In the genomic region with DNA sequence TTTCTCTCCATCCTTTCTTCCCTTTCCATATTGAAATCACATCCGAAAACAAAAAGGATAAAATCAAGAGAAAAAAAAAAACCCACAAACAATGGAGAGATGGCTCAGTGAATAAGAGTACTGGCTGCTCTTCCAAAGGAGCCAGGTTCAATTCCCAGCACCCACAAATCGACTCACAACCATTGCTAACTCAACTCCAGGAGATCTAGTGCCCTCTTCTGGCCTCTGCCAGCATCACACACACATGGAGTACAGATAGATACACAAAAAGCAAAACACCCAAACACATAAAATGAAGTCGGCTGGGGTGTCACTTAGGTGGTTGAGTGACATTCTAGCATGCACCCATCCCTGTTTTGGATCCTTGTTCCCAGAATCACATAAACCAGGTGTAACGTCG, we compare ENCODE assay signal across 24 mouse cellular contexts. TPM values are rescaled to one million over a fixed set of nuclear protein-coding genes. Genes with fewer than 3 reads are reported as not detected.
DNase-seq lines count a peak whose midpoint lies in the region; ATAC-seq and TF ChIP-seq lines count a peak whose summit lies in the region.
"Had no signal": no experiment of that assay in that cellular context is flagged by ENCODE, and none has a peak within 500 bp of the region (broad histone marks: within the 10 kb centered on the region; RNA-seq: fewer than 3 reads in every experiment).

No protein-coding gene starts in this region.

- no peak overlapping the region for H3K4me2 ChIP-seq in heart, embryonic 11.5 days
- no peak overlapping the region for H3K4me2 ChIP-seq in liver, postnatal 0 days (ENCODE audit: low read depth, low read length)
- no peak overlapping the region for H3K4me2 ChIP-seq in liver, embryonic 12.5 days

- no peak overlapping the region for H3K27ac ChIP-seq in heart, adult 2 months
- no peak overlapping the region for H3K27ac ChIP-seq in heart, embryonic 11.5 days (ENCODE audit: low read depth, low read length)
- no peak overlapping the region for H3K27ac ChIP-seq in liver, postnatal 0 days (ENCODE audit: low read depth)
- no peak overlapping the region for H3K27ac ChIP-seq in liver, embryonic 12.5 days
- H3K27ac ChIP-seq in ES-Bruce4 (ENCODE audit: insufficient read depth, low read length), result no peak overlapping the region
- H3K27ac ChIP-seq: embryonic facial prominence, embryonic 15.5 days; forebrain, embryonic 15.5 days; hindbrain, embryonic 14.5 days; neural tube, embryonic 15.5 days; stomach, embryonic 15.5 days had no signal

- H3K9ac ChIP-seq in heart, adult 2 months (ENCODE audit: low read depth, low read length), result no peak overlapping the region
- no peak overlapping the region for H3K9ac ChIP-seq in heart, embryonic 11.5 days (ENCODE audit: low read depth, low read length)
- H3K9ac ChIP-seq in liver, postnatal 0 days (replicated peaks), result no peak overlapping the region
- H3K9ac ChIP-seq in liver, embryonic 12.5 days, result no peak overlapping the region
- no peak overlapping the region for H3K9ac ChIP-seq in ES-Bruce4 (ENCODE audit: low read depth, poor library complexity, severe bottlenecking)
- H3K9ac ChIP-seq: embryonic facial prominence, embryonic 15.5 days; forebrain, embryonic 15.5 days; hindbrain, embryonic 14.5 days; neural tube, embryonic 15.5 days; stomach, embryonic 15.5 days had no signal

- no peaks in the 10 kb centered on the region for H3K36me3 ChIP-seq in heart, adult 2 months (ENCODE audit: control insufficient read depth, insufficient read depth, low read length)
- no peaks in the 10 kb centered on the region for H3K36me3 ChIP-seq in heart, embryonic 11.5 days (ENCODE audit: control insufficient read depth, insufficient read depth, low read length)
- H3K36me3 ChIP-seq in liver, postnatal 0 days (replicated peaks; ENCODE audit: insufficient read depth, low read length), result no peaks in the 10 kb centered on the region
- H3K36me3 ChIP-seq in liver, embryonic 12.5 days, result no peaks in the 10 kb centered on the region
- no peaks in the 10 kb centered on the region for H3K36me3 ChIP-seq in ES-Bruce4 (ENCODE audit: control insufficient read depth, insufficient read depth, low read length, poor library complexity, severe bottlenecking)
- H3K36me3 ChIP-seq: embryonic facial prominence, embryonic 15.5 days; forebrain, embryonic 15.5 days; neural tube, embryonic 15.5 days; stomach, embryonic 15.5 days had no signal

- TF ChIP-seq POLR2A in heart, adult 2 months (IDR thresholded peaks at IDR 0.05; ENCODE audit: insufficient read depth, low read depth, low read length), result no peak
- TF ChIP-seq POLR2A in ES-Bruce4 (IDR thresholded peaks at IDR 0.05; ENCODE audit: insufficient read depth, low read length), result no peak

- TF ChIP-seq CTCF in heart, adult 2 months (IDR thresholded peaks at IDR 0.05), result peak; percentile 27
- TF ChIP-seq CTCF in liver, postnatal 0 days (IDR thresholded peaks at IDR 0.05; ENCODE audit: low read depth), result peak; percentile 27
- peak; percentile 12 for TF ChIP-seq CTCF in ES-Bruce4 (IDR thresholded peaks at IDR 0.05; ENCODE audit: low read depth, low read length)

- H3K9me3 ChIP-seq in heart, embryonic 11.5 days (replicated peaks; ENCODE audit: control insufficient read depth, low read length), result no peaks in the 10 kb centered on the region; the same call in 1 of the 2 replicates
- H3K9me3 ChIP-seq in liver, postnatal 0 days (ENCODE audit: low read length), result peaks cover 3% of the 10 kb centered on the region; the same call in 1 of the 2 replicates
- H3K9me3 ChIP-seq in liver, embryonic 12.5 days (replicated peaks), result 0 out of 2 replicates have a peak, but pooled peaks cover 7% of the 10 kb centered on the region
- peaks cover 6% of the 10 kb centered on the region for H3K9me3 ChIP-seq in ES-Bruce4 (replicated peaks; ENCODE audit: control insufficient read depth, insufficient read depth, low read length, poor library complexity, severe bottlenecking)
- H3K9me3 ChIP-seq: embryonic facial prominence, embryonic 15.5 days; forebrain, embryonic 15.5 days; neural tube, embryonic 15.5 days; stomach, embryonic 15.5 days had no signal

- no peak for ATAC-seq in heart, embryonic 11.5 days (replicated peaks; ENCODE audit: insufficient number of reproducible peaks, low FRiP score, low TSS enrichment)
- no peak for ATAC-seq in liver, postnatal 0 days
- no peak for ATAC-seq in liver, embryonic 12.5 days
- no peak for ATAC-seq in monocyte, adult 5-6 weeks (replicated peaks; ENCODE audit: insufficient number of reproducible peaks, low FRiP score, low TSS enrichment, poor library complexity, severe bottlenecking)
- ATAC-seq: CD4-positive, CD25-positive, alpha-beta regulatory T cell, adult 4 months; forebrain, embryonic 15.5 days; inflammation-experienced regulatory T-cells, adult 6 months had no signal

- H3K4me1 ChIP-seq in heart, adult 2 months (ENCODE audit: control insufficient read depth, insufficient read depth, low read length), result no peaks in the 10 kb centered on the region
- H3K4me1 ChIP-seq in heart, embryonic 11.5 days (ENCODE audit: control insufficient read depth, insufficient read depth, low read length), result 0 out of 2 replicates have a peak, but pooled peaks cover 2% of the 10 kb centered on the region
- H3K4me1 ChIP-seq in liver, postnatal 0 days (ENCODE audit: insufficient read depth), result peaks cover 6% of the 10 kb centered on the region; the same call in 1 of the 2 replicates
- peaks cover 16% of the 10 kb centered on the region for H3K4me1 ChIP-seq in liver, embryonic 12.5 days
- no peaks in the 10 kb centered on the region for H3K4me1 ChIP-seq in ES-Bruce4 (ENCODE audit: control insufficient read depth, insufficient read depth, low read length)

- H3K4me3 ChIP-seq in heart, adult 2 months, result no peak overlapping the region
- H3K4me3 ChIP-seq in heart, embryonic 11.5 days (ENCODE audit: low read depth, low read length), result no peak overlapping the region
- H3K4me3 ChIP-seq in liver, postnatal 0 days (ENCODE audit: low read depth, low read length), result no peak overlapping the region
- no peak overlapping the region for H3K4me3 ChIP-seq in liver, embryonic 12.5 days
- H3K4me3 ChIP-seq in ES-Bruce4 (ENCODE audit: low read depth, low read length), result no peak overlapping the region

- no peak for DNase-seq in heart, adult 2 months
- DNase-seq in liver, postnatal 0 days, result no peak
- peak; percentile 29 for DNase-seq in testis, postnatal 14 days (ENCODE audit: low spot score)
- DNase-seq: adrenal gland, postnatal 25 days; cerebellum, adult 9-11 months; gastrocnemius, postnatal 36 days; heart, postnatal 4 days; kidney, adult 9 months; kidney, postnatal 25 days; lung, postnatal 10 days; right cerebral cortex, adult 18-20 months; right cerebral cortex, postnatal 4 days; thymus, postnatal 14 days had no signal

- H3K27me3 ChIP-seq in heart, adult 2 months (ENCODE audit: control insufficient read depth, insufficient read depth, low read length), result no peaks in the 10 kb centered on the region
- no peaks in the 10 kb centered on the region for H3K27me3 ChIP-seq in heart, embryonic 11.5 days (ENCODE audit: control insufficient read depth, insufficient read depth, low read length)
- peaks cover 12% of the 10 kb centered on the region for H3K27me3 ChIP-seq in liver, postnatal 0 days (ENCODE audit: insufficient read depth, low read length)
- peaks cover 34% of the 10 kb centered on the region for H3K27me3 ChIP-seq in liver, embryonic 12.5 days (replicated peaks)
- peaks cover 1% of the 10 kb centered on the region; the same call in 1 of the 2 replicates for H3K27me3 ChIP-seq in ES-Bruce4 (ENCODE audit: control insufficient read depth, insufficient read depth, low read length, poor library complexity, severe bottlenecking)
- H3K27me3 ChIP-seq: embryonic facial prominence, embryonic 15.5 days; forebrain, embryonic 15.5 days; stomach, embryonic 15.5 days had no signal

- intact Hi-C loops in heart, adult 2 months (cut with DNase I), result no loop called here

- H3K79me2 ChIP-seq in heart, adult 2 months (replicated peaks; ENCODE audit: control insufficient read depth, insufficient read depth, low read length), result no peaks in the 10 kb centered on the region

- no peak for TF ChIP-seq EP300 in heart, adult 2 months (IDR thresholded peaks at IDR 0.05; ENCODE audit: insufficient read depth, low read depth, low read length)
- no peak for TF ChIP-seq EP300 in liver, postnatal 0 days (IDR thresholded peaks at IDR 0.05; ENCODE audit: low read depth)
- TF ChIP-seq EP300 in ES-Bruce4 (IDR thresholded peaks at IDR 0.05; ENCODE audit: insufficient read depth, low read depth, low read length), result no peak

- 97% methylated on average over 5 of the region's 5 CpGs for WGBS in heart, adult 2 months
- 86% methylated on average over 5 of the region's 5 CpGs for WGBS in heart, embryonic 11.5 days (ENCODE audit: insufficient replicate concordance)
- WGBS in liver, postnatal 0 days (ENCODE audit: insufficient replicate concordance), result 85% methylated on average over 5 of the region's 5 CpGs
- 78% methylated on average over 5 of the region's 5 CpGs for WGBS in liver, embryonic 12.5 days (ENCODE audit: insufficient replicate concordance)

RNA-seq across cellular contexts. Expression of a gene that starts 1.0 kb away (rescaled TPM):
- under 1 TPM; 0.14 to 0.16 TPM for total RNA-seq in heart, adult 2 months (2021)
- polyA plus RNA-seq in heart, adult 2 months (2012; rRNA removed), result 0.09 and 0.41 TPM in 2 replicates
- 2.8 and 3.7 TPM in 2 replicates for polyA plus RNA-seq in heart, embryonic 11.5 days (2014; fragmentation: Nextera tagmentation; extraction: Ambion mirVana)
- polyA plus RNA-seq in liver, postnatal 0 days (2015; fragmentation: Nextera tagmentation; extraction: Ambion mirVana), result 0.15 and 0.18 TPM in 2 replicates
- 0.18 and 0.29 TPM in 2 replicates for polyA plus RNA-seq in liver, embryonic 12.5 days (2016; fragmentation: Nextera tagmentation; extraction: Ambion mirVana)
- polyA plus RNA-seq in ES-Bruce4 (2011; ENCODE audit: insufficient read depth, insufficient read length, low read depth, missing spikeins), result 1.1 and 2.1 TPM in 2 replicates
- total RNA-seq in monocyte, adult 5-6 weeks (2017), result 1.9 TPM in 1 of 3 replicates, not detected in the others
- total RNA-seq: gastrocnemius, postnatal 36 days had no signal
- polyA plus RNA-seq: CD4-positive, CD25-positive, alpha-beta regulatory T cell, adult 4 months; inflammation-experienced regulatory T-cells, adult 6 months had no signal

RNA-seq across cellular contexts. Expression of a gene that starts 14.4 kb away (rescaled TPM):
- 1 to 10 TPM; 5.0 to 5.1 TPM for total RNA-seq in heart, adult 2 months (2021)
- polyA plus RNA-seq in heart, adult 2 months (2012; rRNA removed), result 6.6 and 7.7 TPM in 2 replicates
- 19.5 and 20.6 TPM in 2 replicates for polyA plus RNA-seq in heart, embryonic 11.5 days (2014; fragmentation: Nextera tagmentation; extraction: Ambion mirVana)
- polyA plus RNA-seq in liver, postnatal 0 days (2015; fragmentation: Nextera tagmentation; extraction: Ambion mirVana), result 1.9 and 2.5 TPM in 2 replicates
- 2.1 and 2.9 TPM in 2 replicates for polyA plus RNA-seq in liver, embryonic 12.5 days (2016; fragmentation: Nextera tagmentation; extraction: Ambion mirVana)
- 8.2 and 8.7 TPM in 2 replicates for polyA plus RNA-seq in ES-Bruce4 (2011; ENCODE audit: insufficient read depth, insufficient read length, low read depth, missing spikeins)
- total RNA-seq in monocyte, adult 5-6 weeks (2017), result 9.5 to 14.7 TPM (median 11.9 TPM) in 3 replicates

RNA-seq across cellular contexts. Expression of a gene that starts 48.3 kb away (rescaled TPM):
- total RNA-seq in heart, adult 2 months (2021), result 1 to 10 TPM; 3.0 to 3.9 TPM
- 1.1 and 2.3 TPM in 2 replicates for polyA plus RNA-seq in heart, adult 2 months (2012; rRNA removed)
- polyA plus RNA-seq in heart, embryonic 11.5 days (2014; fragmentation: Nextera tagmentation; extraction: Ambion mirVana), result 10.2 and 10.5 TPM in 2 replicates
- polyA plus RNA-seq in liver, postnatal 0 days (2015; fragmentation: Nextera tagmentation; extraction: Ambion mirVana), result 2.4 and 2.6 TPM in 2 replicates
- polyA plus RNA-seq in liver, embryonic 12.5 days (2016; fragmentation: Nextera tagmentation; extraction: Ambion mirVana), result 7.3 and 8.2 TPM in 2 replicates
- 5.8 and 6.1 TPM in 2 replicates for polyA plus RNA-seq in ES-Bruce4 (2011; ENCODE audit: insufficient read depth, insufficient read length, low read depth, missing spikeins)
- total RNA-seq in monocyte, adult 5-6 weeks (2017), result 17.2 to 22.9 TPM (median 19.8 TPM) in 3 replicates

RNA-seq across cellular contexts. Expression of a gene that starts 48.9 kb away (rescaled TPM):
- 1 to 10 TPM; 6.8 to 7.9 TPM for total RNA-seq in heart, adult 2 months (2021)
- 6.0 and 13.4 TPM in 2 replicates for polyA plus RNA-seq in heart, adult 2 months (2012; rRNA removed)
- polyA plus RNA-seq in heart, embryonic 11.5 days (2014; fragmentation: Nextera tagmentation; extraction: Ambion mirVana), result 15.3 and 16.3 TPM in 2 replicates
- polyA plus RNA-seq in liver, postnatal 0 days (2015; fragmentation: Nextera tagmentation; extraction: Ambion mirVana), result 4.3 and 4.4 TPM in 2 replicates
- polyA plus RNA-seq in liver, embryonic 12.5 days (2016; fragmentation: Nextera tagmentation; extraction: Ambion mirVana), result 10.3 and 10.8 TPM in 2 replicates
- 23.1 and 30.8 TPM in 2 replicates for polyA plus RNA-seq in ES-Bruce4 (2011; ENCODE audit: insufficient read depth, insufficient read length, low read depth, missing spikeins)
- total RNA-seq in monocyte, adult 5-6 weeks (2017), result 6.7 to 16.7 TPM (median 15.7 TPM) in 3 replicates
